Mouse (Mus musculus): ENCODE measurements around the gene Fbxw24.
"Not testable (repeated sequence)": the region's sequence is repeated elsewhere in the genome, so short reads cannot be mapped to it uniquely, and the experiment has no call there.

The Fbxw24 gene

DNA sequence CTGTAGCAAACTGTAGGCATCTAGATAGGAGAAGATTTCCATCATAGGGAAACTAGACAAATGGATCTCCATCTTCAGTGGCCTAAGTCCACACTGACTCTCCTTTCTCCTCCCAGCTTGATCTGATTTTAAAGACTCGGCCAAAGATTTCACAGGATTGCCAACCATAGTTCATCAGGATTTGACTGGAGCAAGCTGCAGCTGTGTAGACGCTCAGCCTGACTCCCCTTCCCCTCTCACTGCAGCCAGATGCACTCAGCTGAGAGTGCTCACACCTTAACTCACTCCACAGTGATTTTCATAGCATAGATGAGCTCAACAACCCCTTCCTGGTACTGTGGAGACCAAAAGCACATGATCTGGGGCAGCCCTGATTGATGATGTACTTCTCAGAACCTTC, at the start of gene Fbxw24:
Gene Fbxw24, minus strand, starts transcription at position 101 of the 400 bp plus-strand sequence.
- in situ Hi-C loops (cut with MboI; ENCODE audit: unreplicated experiment in 2 of 2), result not testable (repeated sequence)

DNA sequence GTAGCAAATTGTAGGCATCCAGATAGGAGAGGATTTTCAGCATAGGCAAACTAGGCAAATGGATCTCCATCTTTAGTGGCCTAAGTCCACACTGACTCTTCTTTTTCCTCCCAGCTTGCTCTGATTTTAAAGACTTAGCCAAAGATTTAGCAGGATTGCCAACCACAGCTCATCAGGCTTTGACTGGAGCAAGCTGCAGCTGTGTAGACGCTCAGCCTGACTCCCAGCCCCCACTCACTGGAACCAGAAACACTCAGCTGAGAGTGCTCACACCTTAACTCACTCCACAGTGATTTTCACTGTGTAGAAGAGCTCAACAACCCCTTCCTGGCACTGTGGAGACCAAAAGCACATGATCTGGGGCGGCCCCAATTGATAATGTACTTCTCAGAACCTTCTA, 38.7 kb upstream of the Fbxw24 start, which contains the start of gene Fbxw25:
Gene Fbxw25, minus strand, starts transcription at position 101 of the 400 bp plus-strand sequence.
- in situ Hi-C loops (cut with MboI; ENCODE audit: unreplicated experiment in 2 of 2), result not testable (repeated sequence)

DNA sequence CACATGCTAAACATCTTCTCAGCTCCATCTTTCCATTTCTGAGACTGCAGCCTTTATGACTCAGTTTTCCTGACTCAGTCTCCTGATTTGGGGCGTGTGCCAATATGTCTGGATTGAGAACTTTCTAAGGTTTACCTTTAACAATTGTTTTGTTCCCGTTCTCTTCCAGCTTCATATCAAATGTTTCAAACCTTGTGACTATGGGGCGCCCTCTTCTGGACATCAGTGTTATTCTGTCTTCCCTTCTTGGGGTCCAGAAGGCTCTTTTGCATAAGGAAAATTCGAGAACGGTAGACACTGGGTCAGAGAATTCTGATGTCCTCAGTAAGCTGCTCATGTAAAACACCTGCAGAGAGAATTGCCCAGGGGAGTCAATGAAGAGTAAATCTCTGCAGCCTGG, 19.0 kb downstream of the Fbxw24 start:
- in situ Hi-C loops (cut with MboI; ENCODE audit: unreplicated experiment in 2 of 2), result not testable (repeated sequence)

DNA sequence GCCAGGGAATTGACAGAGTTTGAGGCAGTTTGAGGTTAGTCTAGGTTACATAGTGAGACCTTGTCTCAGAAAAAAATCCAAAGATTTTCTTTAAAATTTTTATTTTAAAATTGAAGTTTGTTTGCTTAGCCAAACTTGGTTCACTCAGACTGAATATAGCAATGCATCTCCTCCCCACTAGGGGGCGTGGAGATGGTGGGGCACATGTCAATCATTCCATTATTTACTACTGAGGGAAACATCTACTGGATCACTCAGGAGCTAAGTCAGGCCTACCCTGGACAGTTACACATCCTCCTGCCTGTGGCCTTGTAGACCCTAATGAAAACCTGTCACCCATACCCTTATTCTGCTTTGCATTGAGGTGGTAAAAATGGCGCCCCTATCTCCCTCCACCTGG, 23.7 kb downstream of the Fbxw24 start:
- in situ Hi-C loops (cut with MboI; ENCODE audit: unreplicated experiment in 2 of 2), result not testable (repeated sequence)

DNA sequence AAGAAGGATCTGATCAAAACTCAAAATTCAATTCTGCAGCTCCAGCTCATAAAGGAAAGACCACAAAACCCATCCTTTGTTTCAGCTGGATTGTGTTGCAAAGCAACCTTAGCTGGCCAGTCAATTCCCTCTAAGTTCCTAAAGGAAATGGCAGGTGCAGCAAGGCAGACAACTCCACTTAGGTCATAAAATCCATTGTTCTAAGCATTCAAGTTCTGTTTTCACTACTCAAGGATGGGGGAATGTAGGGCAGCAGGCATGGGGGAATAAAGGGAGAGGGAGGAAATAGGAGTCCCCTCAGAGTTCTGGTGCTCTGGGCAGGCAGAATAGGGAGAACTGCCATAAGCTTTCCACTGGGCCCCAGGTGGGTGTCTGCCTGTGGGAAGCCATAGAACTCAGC, 28.6 kb downstream of the Fbxw24 start:
- in situ Hi-C loops (cut with MboI; ENCODE audit: unreplicated experiment in 2 of 2), result no loop called here

DNA sequence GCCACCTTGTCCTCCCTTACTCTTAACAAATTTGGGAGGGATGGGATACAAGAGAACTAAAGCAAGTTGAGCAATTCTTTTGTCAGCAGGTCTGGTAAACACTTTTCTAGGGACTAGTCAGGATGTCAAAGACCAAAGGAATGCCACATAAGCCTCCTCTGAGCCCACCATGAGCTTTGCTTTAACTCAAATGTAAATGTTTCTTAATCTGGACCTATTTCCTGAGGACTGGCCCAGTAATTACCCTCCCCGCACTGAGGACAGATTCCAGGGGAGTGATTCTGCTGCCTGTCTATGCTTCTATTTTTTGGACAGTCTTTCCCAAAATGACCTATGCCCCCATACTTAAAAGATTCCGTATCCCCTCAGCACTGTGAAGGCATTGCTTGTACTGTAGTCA, 31.0 kb downstream of the Fbxw24 start:
- in situ Hi-C loops (cut with MboI; ENCODE audit: unreplicated experiment in 2 of 2), result no loop called here

DNA sequence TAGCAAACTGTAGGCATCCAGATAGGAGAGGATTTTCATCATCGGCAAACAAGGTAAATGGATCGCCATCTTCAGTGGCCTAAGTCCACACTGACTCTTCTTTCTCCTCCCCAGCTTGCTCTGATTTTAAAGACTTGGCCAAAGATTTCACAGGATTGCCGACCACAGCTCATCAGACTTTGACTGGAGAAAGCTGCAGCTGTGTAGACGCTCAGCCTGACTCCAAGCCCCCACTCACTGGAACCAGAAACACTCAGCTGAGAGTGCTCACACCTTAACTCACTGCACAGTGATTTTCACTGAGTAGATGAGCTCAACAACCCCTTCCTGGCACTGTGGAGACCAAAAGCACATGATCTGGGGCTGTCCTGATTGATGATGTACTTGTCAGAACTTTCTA, 57.7 kb downstream of the Fbxw24 start, which contains the start of gene Fbxw15:
Gene Fbxw15, minus strand, starts transcription at position 101 of the 400 bp plus-strand sequence.
- in situ Hi-C loops (cut with MboI; ENCODE audit: unreplicated experiment in 2 of 2), result not testable (repeated sequence)

DNA sequence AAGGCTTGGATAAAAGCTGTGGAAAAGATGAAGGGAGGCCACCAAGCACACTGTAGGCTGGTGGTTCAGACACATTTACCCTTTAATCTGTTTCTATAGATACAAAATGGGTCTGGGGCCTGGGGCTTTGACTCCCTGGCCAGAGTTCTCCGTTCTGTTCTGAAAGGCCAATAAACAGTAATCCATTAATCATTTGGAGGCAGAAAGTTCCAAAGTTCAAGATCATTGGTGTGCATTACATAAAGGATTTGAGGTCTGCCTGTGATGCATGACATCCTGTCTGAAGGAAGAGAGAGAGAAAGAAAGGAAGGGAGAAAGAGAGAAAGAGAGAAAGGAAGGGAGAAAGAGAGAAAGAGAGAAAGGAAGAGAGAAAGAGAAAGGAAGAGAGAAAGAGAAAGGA, 60.3 kb downstream of the Fbxw24 start:
- in situ Hi-C loops (cut with MboI; ENCODE audit: unreplicated experiment in 2 of 2), result no loop called here

DNA sequence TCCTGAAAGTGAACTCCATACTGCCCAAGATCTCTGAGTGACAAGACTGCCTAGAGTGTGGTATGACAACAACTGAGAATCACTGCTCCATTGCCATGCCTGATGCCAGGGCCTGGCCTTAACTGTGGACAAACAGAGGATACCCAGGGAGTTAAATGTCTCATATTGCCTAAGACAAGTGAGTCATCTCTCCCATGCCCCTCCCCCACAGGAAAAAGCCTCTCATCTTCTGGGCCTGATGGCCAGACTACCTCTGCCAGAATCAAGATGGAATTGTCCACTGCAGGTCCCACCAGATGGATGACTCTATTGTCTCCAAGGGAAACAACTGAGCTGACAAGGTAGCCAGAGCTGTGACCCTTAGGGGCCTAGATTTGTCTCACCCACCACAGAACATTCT, 63.8 kb downstream of the Fbxw24 start:
- in situ Hi-C loops (cut with MboI; ENCODE audit: unreplicated experiment in 2 of 2), result not testable (repeated sequence)

DNA sequence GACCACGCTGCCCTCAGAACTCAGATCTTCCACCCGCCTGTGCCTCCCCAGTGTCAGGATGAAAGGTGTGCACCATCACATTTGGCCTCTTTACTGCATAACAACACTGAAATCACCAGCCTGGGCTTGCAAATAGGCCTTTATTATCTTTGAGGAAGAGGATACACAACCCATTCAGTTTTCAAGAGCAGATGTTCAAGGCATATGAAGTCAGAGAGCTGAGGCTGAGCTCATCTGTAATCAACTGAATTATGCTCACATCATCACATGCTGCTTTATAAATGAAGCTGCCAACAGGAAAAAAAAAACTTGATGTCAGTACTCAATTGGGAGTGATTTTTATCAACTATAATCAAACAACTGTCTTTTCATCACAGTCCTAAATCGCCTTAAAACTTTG, 73.4 kb downstream of the Fbxw24 start:
- in situ Hi-C loops (cut with MboI; ENCODE audit: unreplicated experiment in 2 of 2), result no loop called here
